Mouse (Mus musculus) cerebellum, adult 11-12 months (tissue): Measurements from ENCODE around the gene Rnf227.

Experiments used
- DNase-seq: peaks from one replicate; pipeline ENCODE4 v3.0.0; 2022

The Rnf227 gene

GRCm38 (mm10) chr11:69331929-69332405 lies 8.3 kb upstream of the Rnf227 start:
- DNase-seq, result peak; percentile 80

- DNase-seq, result no peak
Observed at GRCm38 (mm10) chr11:69332713-69333253, 7.5 kb upstream of the Rnf227 start.

GRCm38 (mm10) chr11:69333922-69334321 lies 6.3 kb upstream of the Rnf227 start:
- DNase-seq, result no peak

- no peak for DNase-seq
Observed at GRCm38 (mm10) chr11:69334796-69335195, 5.5 kb upstream of the Rnf227 start.

GRCm38 (mm10) chr11:69346441-69346840 lies 6.2 kb downstream of the Rnf227 start:
- DNase-seq, result no peak

- no peak for DNase-seq
Observed at GRCm38 (mm10) chr11:69356544-69356943, 16.3 kb downstream of the Rnf227 start.

- no peak for DNase-seq
Observed at GRCm38 (mm10) chr11:69357690-69358089, 17.4 kb downstream of the Rnf227 start.

- no peak for DNase-seq
Observed at GRCm38 (mm10) chr11:69362021-69362420, 21.8 kb downstream of the Rnf227 start.

- DNase-seq, result no peak
Observed at GRCm38 (mm10) chr11:69362479-69362878, 22.2 kb downstream of the Rnf227 start.

GRCm38 (mm10) chr11:69364376-69364775 lies 24.1 kb downstream of the Rnf227 start:
- no peak for DNase-seq

GRCm38 (mm10) chr11:69364910-69365309 lies 24.6 kb downstream of the Rnf227 start:
- peak; percentile 93 for DNase-seq

- no peak for DNase-seq
Observed at GRCm38 (mm10) chr11:69365722-69366121, 25.5 kb downstream of the Rnf227 start.

- peak; percentile 85 for DNase-seq
Observed at GRCm38 (mm10) chr11:69366157-69366854, 26.0 kb downstream of the Rnf227 start.

GRCm38 (mm10) chr11:69366855-69367615 lies 26.8 kb downstream of the Rnf227 start:
- no peak for DNase-seq

GRCm38 (mm10) chr11:69367616-69368355 lies 27.5 kb downstream of the Rnf227 start:
- peak; percentile 75 for DNase-seq

- DNase-seq, result peak; percentile 44
Observed at GRCm38 (mm10) chr11:69368356-69369214, 28.3 kb downstream of the Rnf227 start.

GRCm38 (mm10) chr11:69369215-69369989 lies 29.1 kb downstream of the Rnf227 start, which contains the start of gene Chd3:
Gene Chd3 (minus strand): TSS chr11:69369406.
- DNase-seq, result no peak

GRCm38 (mm10) chr11:69369990-69370816 lies 29.9 kb downstream of the Rnf227 start:
- DNase-seq, result no peak

- DNase-seq, result no peak
Observed at GRCm38 (mm10) chr11:69370817-69371215, 30.6 kb downstream of the Rnf227 start.

GRCm38 (mm10) chr11:69371601-69372000 lies 31.3 kb downstream of the Rnf227 start:
- no peak for DNase-seq
